In genomic region chr1:88699856-88700791, GRCm38 (mm10) we compare ENCODE assay signal across 8 mouse cellular contexts. TPM values are rescaled to one million over a fixed set of nuclear protein-coding genes. Genes with fewer than 3 reads are reported as not detected.
DNase-seq lines count a peak whose midpoint lies in the region; ATAC-seq lines count a peak whose summit lies in the region.

No protein-coding gene starts in this region.

- no peaks in the 10 kb centered on the region for H3K27me3 ChIP-seq in heart, embryonic 12.5 days (replicated peaks)
- no peaks in the 10 kb centered on the region for H3K27me3 ChIP-seq in kidney, embryonic 16.5 days (ENCODE audit: insufficient read depth, low read length)

- DNase-seq in right cerebral cortex, postnatal 14 days = peak; percentile 42
- DNase-seq in right cerebral cortex, adult 2 months (ENCODE audit: low spot score in 2 of 2) = no peak
- peak; percentile 24 to 35 for DNase-seq in cerebellum, postnatal 14 days
- DNase-seq in lung, postnatal 36 days = peak; percentile 60
- DNase-seq in testis, postnatal 10 days (ENCODE audit: low spot score) = peak; percentile 57

- ATAC-seq in heart, embryonic 12.5 days (ENCODE audit: insufficient number of reproducible peaks, low FRiP score) = peak; percentile 19; the same call in 1 of the 2 replicates
- ATAC-seq in kidney, embryonic 16.5 days (ENCODE audit: low FRiP score, low TSS enrichment) = no peak
- ATAC-seq in granulocyte monocyte progenitor cell, adult 5-6 weeks (replicated peaks; ENCODE audit: poor library complexity, severe bottlenecking) = no peak

- H3K9ac ChIP-seq in heart, embryonic 12.5 days = peak overlapping the region; percentile 91
- H3K9ac ChIP-seq in kidney, embryonic 16.5 days (replicated peaks; ENCODE audit: low read length) = peak overlapping the region; percentile 83

- peak overlapping the region; percentile 70 for H3K4me3 ChIP-seq in heart, embryonic 12.5 days
- peak overlapping the region; percentile 82 for H3K4me3 ChIP-seq in kidney, embryonic 16.5 days (ENCODE audit: low read length)

- H3K36me3 ChIP-seq in heart, embryonic 12.5 days = peaks cover 9% of the 10 kb centered on the region
- H3K36me3 ChIP-seq in kidney, embryonic 16.5 days (ENCODE audit: insufficient read depth, low read length) = peaks cover 9% of the 10 kb centered on the region; the same call in 1 of the 2 replicates

- WGBS in heart, embryonic 12.5 days = 13% methylated on average over 25 of the region's 25 CpGs
- 7% methylated on average over 25 of the region's 25 CpGs for WGBS in kidney, embryonic 16.5 days

- H3K4me1 ChIP-seq in heart, embryonic 12.5 days (replicated peaks) = peaks cover 12% of the 10 kb centered on the region
- peaks cover 17% of the 10 kb centered on the region for H3K4me1 ChIP-seq in kidney, embryonic 16.5 days (ENCODE audit: insufficient read depth, low read length)

- peak overlapping the region; percentile 85 for H3K4me2 ChIP-seq in heart, embryonic 12.5 days
- H3K4me2 ChIP-seq in kidney, embryonic 16.5 days (replicated peaks; ENCODE audit: low read depth, low read length) = peak overlapping the region; percentile 79

- H3K9me3 ChIP-seq in heart, embryonic 12.5 days (replicated peaks) = no peaks in the 10 kb centered on the region
- no peaks in the 10 kb centered on the region for H3K9me3 ChIP-seq in kidney, embryonic 16.5 days (ENCODE audit: low read length)

- no peak overlapping the region for H3K27ac ChIP-seq in heart, embryonic 12.5 days (ENCODE audit: poor library complexity, severe bottlenecking)
- H3K27ac ChIP-seq in kidney, embryonic 16.5 days (ENCODE audit: low read length) = peak overlapping the region; percentile 91

RNA-seq across cellular contexts. Expression of gene Arl4c, which starts 1.9 kb away (rescaled TPM):
- polyA plus RNA-seq in heart, embryonic 12.5 days (2016; fragmentation: Nextera tagmentation; extraction: Ambion mirVana) = 12.1 and 12.6 TPM in 2 replicates
- polyA plus RNA-seq in kidney, embryonic 16.5 days (2015; fragmentation: Nextera tagmentation; extraction: Ambion mirVana) = 24.2 and 24.7 TPM in 2 replicates
- 3.6 TPM in 2 replicates for total RNA-seq in granulocyte monocyte progenitor cell, adult 5-6 weeks (2014; fragmentation: Nextera tagmentation)
- total RNA-seq in granulocyte monocyte progenitor cell, adult 5-6 weeks (2017) = 3.7 and 4.5 TPM in 2 replicates

Comparison
In these comparisons a context has a peak if more than half of its experiments do, and no peak if none do; other contexts are left out.
1. DNase-seq: peak in right cerebral cortex, postnatal 14 days (single experiment), cerebellum, postnatal 14 days (2 of 2), lung, postnatal 36 days (single experiment) and testis, postnatal 10 days (single experiment); none in right cerebral cortex, adult 2 months (0 of 2).